Mouse (Mus musculus): Measurements from ENCODE around the gene Hbp1. TPM values are rescaled to one million over a fixed set of nuclear protein-coding genes. Genes with fewer than 3 reads are reported as not detected.

Hbp1 gene
- polyA plus RNA-seq, 1 experiment from 2014 or later, result 128 TPM

GRCm38 (mm10) chr12:31966405-31966804, 16.1 kb upstream of the Hbp1 start:
- WGBS, result 87% methylated on average over 4 of the region's 4 CpGs
- H3K4me2 ChIP-seq (replicated peaks; ENCODE audit: low read depth, low read length), result no peak overlapping the region
- H3K27ac ChIP-seq (ENCODE audit: low read depth, low read length), result no peak overlapping the region
- ATAC-seq (ENCODE audit: low FRiP score, low TSS enrichment), result no peak
- H3K4me3 ChIP-seq (ENCODE audit: low read length), result no peak overlapping the region
- H3K9me3 ChIP-seq (ENCODE audit: control insufficient read depth, low read length), result no peaks in the 10 kb centered on the region
- no peak overlapping the region for H3K9ac ChIP-seq (ENCODE audit: low read depth, low read length)
- no peaks in the 10 kb centered on the region for H3K27me3 ChIP-seq (ENCODE audit: control insufficient read depth, insufficient read depth, low read length)
- no peaks in the 10 kb centered on the region for H3K4me1 ChIP-seq (ENCODE audit: control insufficient read depth, insufficient read depth, low read length)
- H3K36me3 ChIP-seq (ENCODE audit: control insufficient read depth, insufficient read depth, low read length), result no peaks in the 10 kb centered on the region

GRCm38 (mm10) chr12:31965517-31966212, 15.3 kb upstream of the Hbp1 start:
- no peaks in the 10 kb centered on the region for H3K4me1 ChIP-seq (ENCODE audit: control insufficient read depth, insufficient read depth, low read length)
- no peak overlapping the region for H3K4me3 ChIP-seq (ENCODE audit: low read length)
- 92% methylated on average over 12 of the region's 12 CpGs for WGBS
- H3K27ac ChIP-seq (ENCODE audit: low read depth, low read length), result no peak overlapping the region
- no peaks in the 10 kb centered on the region for H3K36me3 ChIP-seq (ENCODE audit: control insufficient read depth, insufficient read depth, low read length)
- H3K4me2 ChIP-seq (replicated peaks; ENCODE audit: low read depth, low read length), result no peak overlapping the region
- ATAC-seq (ENCODE audit: low FRiP score, low TSS enrichment), result no peak
- no peaks in the 10 kb centered on the region for H3K27me3 ChIP-seq (ENCODE audit: control insufficient read depth, insufficient read depth, low read length)
- no peaks in the 10 kb centered on the region for H3K9me3 ChIP-seq (ENCODE audit: control insufficient read depth, low read length)
- H3K9ac ChIP-seq (ENCODE audit: low read depth, low read length), result no peak overlapping the region

GRCm38 (mm10) chr12:31964074-31964473, 13.7 kb upstream of the Hbp1 start:
- WGBS, result 85% methylated on average over 6 of the region's 6 CpGs
- ATAC-seq (ENCODE audit: low FRiP score, low TSS enrichment), result no peak
- Histone ChIP-seq H3K9me3 (ENCODE audit: control insufficient read depth, low read length) (no peaks in the 10 kb centered on the region), H3K27ac (ENCODE audit: low read depth, low read length) (no peak overlapping the region), H3K27me3 (ENCODE audit: control insufficient read depth, insufficient read depth, low read length) (no peaks in the 10 kb centered on the region), H3K4me1 (ENCODE audit: control insufficient read depth, insufficient read depth, low read length) (no peaks in the 10 kb centered on the region), H3K4me3 (ENCODE audit: low read length) (no peak overlapping the region), H3K36me3 (ENCODE audit: control insufficient read depth, insufficient read depth, low read length) (no peaks in the 10 kb centered on the region), H3K4me2 (replicated peaks; ENCODE audit: low read depth, low read length) (no peak overlapping the region), H3K9ac (ENCODE audit: low read depth, low read length) (no peak overlapping the region)

- no peaks in the 10 kb centered on the region for H3K27me3 ChIP-seq (ENCODE audit: control insufficient read depth, insufficient read depth, low read length)
- no peak for ATAC-seq (ENCODE audit: low FRiP score, low TSS enrichment)
- 87% methylated on average over 4 of the region's 4 CpGs for WGBS
Observed at GRCm38 (mm10) chr12:31955843-31956242, 5.5 kb upstream of the Hbp1 start.

GRCm38 (mm10) chr12:31950659-31951031, 310 bp upstream of the Hbp1 start:
- H3K9ac ChIP-seq (ENCODE audit: low read depth, low read length), result peak overlapping the region; percentile 23; the same call in 1 of the 2 replicates
- 3% methylated on average over 9 of the region's 9 CpGs for WGBS
- H3K27me3 ChIP-seq (ENCODE audit: control insufficient read depth, insufficient read depth, low read length), result no peaks in the 10 kb centered on the region
- H3K4me3 ChIP-seq (ENCODE audit: low read length), result peak overlapping the region; percentile 38
- H3K9me3 ChIP-seq (ENCODE audit: control insufficient read depth, low read length), result no peaks in the 10 kb centered on the region
- ATAC-seq (ENCODE audit: low FRiP score, low TSS enrichment), result no peak
- H3K4me2 ChIP-seq (replicated peaks; ENCODE audit: low read depth, low read length), result peak overlapping the region; percentile 49
- 0 out of 2 replicates have a peak, but pooled peaks cover 6% of the 10 kb centered on the region for H3K4me1 ChIP-seq (ENCODE audit: control insufficient read depth, insufficient read depth, low read length)
- no peaks in the 10 kb centered on the region for H3K36me3 ChIP-seq (ENCODE audit: control insufficient read depth, insufficient read depth, low read length)
- peak overlapping the region; percentile 57 for H3K27ac ChIP-seq (ENCODE audit: low read depth, low read length)

More at GRCm38 (mm10) chr12:31955843-31956242, 5.5 kb upstream of the Hbp1 start:
- Histone ChIP-seq H3K4me2 (replicated peaks; ENCODE audit: low read depth, low read length) (no peak overlapping the region), H3K4me1 (ENCODE audit: control insufficient read depth, insufficient read depth, low read length) (no peaks in the 10 kb centered on the region), H3K36me3 (ENCODE audit: control insufficient read depth, insufficient read depth, low read length) (no peaks in the 10 kb centered on the region), H3K4me3 (ENCODE audit: low read length) (no peak overlapping the region), H3K9ac (ENCODE audit: low read depth, low read length) (no peak overlapping the region), H3K27ac (ENCODE audit: low read depth, low read length) (no peak overlapping the region), H3K9me3 (ENCODE audit: control insufficient read depth, low read length) (no peaks in the 10 kb centered on the region)

GRCm38 (mm10) chr12:31949193-31949741, 1.1 kb downstream of the Hbp1 start:
- Histone ChIP-seq H3K4me1 (ENCODE audit: control insufficient read depth, insufficient read depth, low read length) (0 out of 2 replicates have a peak, but pooled peaks cover 6% of the 10 kb centered on the region), H3K4me3 (ENCODE audit: low read length) (peak overlapping the region; percentile 80), H3K4me2 (replicated peaks; ENCODE audit: low read depth, low read length) (peak overlapping the region; percentile 47), H3K9ac (ENCODE audit: low read depth, low read length) (peak overlapping the region; percentile 90), H3K9me3 (ENCODE audit: control insufficient read depth, low read length) (no peaks in the 10 kb centered on the region), H3K27me3 (ENCODE audit: control insufficient read depth, insufficient read depth, low read length) (no peaks in the 10 kb centered on the region), H3K36me3 (ENCODE audit: control insufficient read depth, insufficient read depth, low read length) (no peaks in the 10 kb centered on the region), H3K27ac (ENCODE audit: low read depth, low read length) (peak overlapping the region; percentile 98)
- peak; percentile 84 for ATAC-seq (ENCODE audit: low FRiP score, low TSS enrichment)
- under 1% methylated on average over 37 of the region's 58 CpGs for WGBS

- Histone ChIP-seq H3K4me1 (ENCODE audit: control insufficient read depth, insufficient read depth, low read length) (0 out of 2 replicates have a peak, but pooled peaks cover 6% of the 10 kb centered on the region), H3K36me3 (ENCODE audit: control insufficient read depth, insufficient read depth, low read length) (peaks cover 5% of the 10 kb centered on the region), H3K4me3 (ENCODE audit: low read length) (peak overlapping the region; percentile 80), H3K9me3 (ENCODE audit: control insufficient read depth, low read length) (no peaks in the 10 kb centered on the region), H3K27me3 (ENCODE audit: control insufficient read depth, insufficient read depth, low read length) (no peaks in the 10 kb centered on the region), H3K4me2 (replicated peaks; ENCODE audit: low read depth, low read length) (peak overlapping the region; percentile 47), H3K9ac (ENCODE audit: low read depth, low read length) (peak overlapping the region; percentile 90), H3K27ac (ENCODE audit: low read depth, low read length) (peak overlapping the region; percentile 98)
- WGBS, result 24% methylated on average over 7 of the region's 7 CpGs
- no peak for ATAC-seq (ENCODE audit: low FRiP score, low TSS enrichment)
Observed at GRCm38 (mm10) chr12:31948101-31949000, 2.0 kb downstream of the Hbp1 start.

GRCm38 (mm10) chr12:31947476-31947875, 2.9 kb downstream of the Hbp1 start:
- no peak overlapping the region for H3K4me3 ChIP-seq (ENCODE audit: low read length)
- ATAC-seq (ENCODE audit: low FRiP score, low TSS enrichment), result no peak
- H3K9ac ChIP-seq (ENCODE audit: low read depth, low read length), result no peak overlapping the region
- H3K27me3 ChIP-seq (ENCODE audit: control insufficient read depth, insufficient read depth, low read length), result no peaks in the 10 kb centered on the region
- peaks cover 14% of the 10 kb centered on the region for H3K36me3 ChIP-seq (ENCODE audit: control insufficient read depth, insufficient read depth, low read length)
- WGBS, result 94% methylated on average over 5 of the region's 5 CpGs
- H3K4me1 ChIP-seq (ENCODE audit: control insufficient read depth, insufficient read depth, low read length), result 0 out of 2 replicates have a peak, but pooled peaks cover 6% of the 10 kb centered on the region
- H3K27ac ChIP-seq (ENCODE audit: low read depth, low read length), result no peak overlapping the region
- no peak overlapping the region for H3K4me2 ChIP-seq (replicated peaks; ENCODE audit: low read depth, low read length)
- no peaks in the 10 kb centered on the region for H3K9me3 ChIP-seq (ENCODE audit: control insufficient read depth, low read length)
